Mouse (Mus musculus): Measurements from ENCODE around the gene Apon. TPM values are rescaled to one million over a fixed set of nuclear protein-coding genes. Genes with fewer than 3 reads are reported as not detected.

Gene Apon
- polyA plus RNA-seq, 1 experiment from 2014 or later: 0.40 TPM

Other genes with a start within 250 kb of the Apon start
- 0.16 and 0.22 TPM in 2 replicates for gene Hsd17b6, start 246.5 kb upstream of the Apon start, polyA plus RNA-seq (2015; fragmentation: Nextera tagmentation; extraction: Ambion mirVana)
- 89.6 and 98.8 TPM in 2 replicates for gene Prim1, start 238.9 kb upstream of the Apon start, polyA plus RNA-seq (2015; fragmentation: Nextera tagmentation; extraction: Ambion mirVana)
- gene Naca, start 218.5 kb upstream of the Apon start, polyA plus RNA-seq (2015; fragmentation: Nextera tagmentation; extraction: Ambion mirVana): 829 and 868 TPM in 2 replicates
- gene Ptges3, start 195.1 kb upstream of the Apon start, polyA plus RNA-seq (2015; fragmentation: Nextera tagmentation; extraction: Ambion mirVana): 401 and 422 TPM in 2 replicates
- 2,017 and 2,181 TPM in 2 replicates for gene Atp5b, start 170.8 kb upstream of the Apon start, polyA plus RNA-seq (2015; fragmentation: Nextera tagmentation; extraction: Ambion mirVana)
- 21.5 and 27.5 TPM in 2 replicates for gene Baz2a, start 162.5 kb upstream of the Apon start, polyA plus RNA-seq (2015; fragmentation: Nextera tagmentation; extraction: Ambion mirVana)
- gene Rbms2, start 73.8 kb upstream of the Apon start, polyA plus RNA-seq (2015; fragmentation: Nextera tagmentation; extraction: Ambion mirVana): 14.1 and 17.3 TPM in 2 replicates
- gene Gls2, start 59.6 kb upstream of the Apon start, polyA plus RNA-seq (2015; fragmentation: Nextera tagmentation; extraction: Ambion mirVana): 0.78 and 1.5 TPM in 2 replicates
- gene Spryd4, start 42.3 kb upstream of the Apon start, polyA plus RNA-seq (2015; fragmentation: Nextera tagmentation; extraction: Ambion mirVana): 15.4 and 17.1 TPM in 2 replicates
- 0.06 TPM in 1 of 2 replicates, not detected in the other for gene Mip, start 28.3 kb upstream of the Apon start, polyA plus RNA-seq (2015; fragmentation: Nextera tagmentation; extraction: Ambion mirVana)
- 51.7 and 59.7 TPM in 2 replicates for gene Timeless, start 22.0 kb upstream of the Apon start, polyA plus RNA-seq (2015; fragmentation: Nextera tagmentation; extraction: Ambion mirVana)
- 0.17 TPM in 1 of 2 replicates, not detected in the other for gene Apof, start 14.6 kb downstream of the Apon start, polyA plus RNA-seq (2015; fragmentation: Nextera tagmentation; extraction: Ambion mirVana)
- 22.6 and 25.1 TPM in 2 replicates for gene Stat2, start 16.5 kb downstream of the Apon start, polyA plus RNA-seq (2015; fragmentation: Nextera tagmentation; extraction: Ambion mirVana)
- 2.5 and 3.1 TPM in 2 replicates for gene Il23a, start 44.7 kb downstream of the Apon start, polyA plus RNA-seq (2015; fragmentation: Nextera tagmentation; extraction: Ambion mirVana)
- gene Pan2, start 49.2 kb downstream of the Apon start, polyA plus RNA-seq (2015; fragmentation: Nextera tagmentation; extraction: Ambion mirVana): 26.2 and 31.8 TPM in 2 replicates
- 223 and 247 TPM in 2 replicates for gene Cnpy2, start 68.4 kb downstream of the Apon start, polyA plus RNA-seq (2015; fragmentation: Nextera tagmentation; extraction: Ambion mirVana)
- 154 and 157 TPM in 2 replicates for gene Cs, start 83.6 kb downstream of the Apon start, polyA plus RNA-seq (2015; fragmentation: Nextera tagmentation; extraction: Ambion mirVana)
- 17.1 and 21.8 TPM in 2 replicates for gene Coq10a, start 114.9 kb downstream of the Apon start, polyA plus RNA-seq (2015; fragmentation: Nextera tagmentation; extraction: Ambion mirVana)
- 7.4 and 9.9 TPM in 2 replicates for gene Ankrd52, start 123.0 kb downstream of the Apon start, polyA plus RNA-seq (2015; fragmentation: Nextera tagmentation; extraction: Ambion mirVana)
- gene Slc39a5, start 147.1 kb downstream of the Apon start, polyA plus RNA-seq (2015; fragmentation: Nextera tagmentation; extraction: Ambion mirVana): 0.38 and 0.44 TPM in 2 replicates
- 59.0 and 68.0 TPM in 2 replicates for gene Nabp2, start 157.4 kb downstream of the Apon start, polyA plus RNA-seq (2015; fragmentation: Nextera tagmentation; extraction: Ambion mirVana)
- 30.0 and 31.7 TPM in 2 replicates for gene Rnf41, start 157.6 kb downstream of the Apon start, polyA plus RNA-seq (2015; fragmentation: Nextera tagmentation; extraction: Ambion mirVana)
- 37.2 and 41.7 TPM in 2 replicates for gene Smarcc2, start 205.2 kb downstream of the Apon start, polyA plus RNA-seq (2015; fragmentation: Nextera tagmentation; extraction: Ambion mirVana)
- gene Myl6, start 240.0 kb downstream of the Apon start, polyA plus RNA-seq (2015; fragmentation: Nextera tagmentation; extraction: Ambion mirVana): 963 and 1,020 TPM in 2 replicates
- 3.8 and 5.2 TPM in 2 replicates for gene Myl6b, start 244.6 kb downstream of the Apon start, polyA plus RNA-seq (2015; fragmentation: Nextera tagmentation; extraction: Ambion mirVana)